Comparison of ENCODE assay signal across 8 mouse cellular contexts in the genomic region with DNA sequence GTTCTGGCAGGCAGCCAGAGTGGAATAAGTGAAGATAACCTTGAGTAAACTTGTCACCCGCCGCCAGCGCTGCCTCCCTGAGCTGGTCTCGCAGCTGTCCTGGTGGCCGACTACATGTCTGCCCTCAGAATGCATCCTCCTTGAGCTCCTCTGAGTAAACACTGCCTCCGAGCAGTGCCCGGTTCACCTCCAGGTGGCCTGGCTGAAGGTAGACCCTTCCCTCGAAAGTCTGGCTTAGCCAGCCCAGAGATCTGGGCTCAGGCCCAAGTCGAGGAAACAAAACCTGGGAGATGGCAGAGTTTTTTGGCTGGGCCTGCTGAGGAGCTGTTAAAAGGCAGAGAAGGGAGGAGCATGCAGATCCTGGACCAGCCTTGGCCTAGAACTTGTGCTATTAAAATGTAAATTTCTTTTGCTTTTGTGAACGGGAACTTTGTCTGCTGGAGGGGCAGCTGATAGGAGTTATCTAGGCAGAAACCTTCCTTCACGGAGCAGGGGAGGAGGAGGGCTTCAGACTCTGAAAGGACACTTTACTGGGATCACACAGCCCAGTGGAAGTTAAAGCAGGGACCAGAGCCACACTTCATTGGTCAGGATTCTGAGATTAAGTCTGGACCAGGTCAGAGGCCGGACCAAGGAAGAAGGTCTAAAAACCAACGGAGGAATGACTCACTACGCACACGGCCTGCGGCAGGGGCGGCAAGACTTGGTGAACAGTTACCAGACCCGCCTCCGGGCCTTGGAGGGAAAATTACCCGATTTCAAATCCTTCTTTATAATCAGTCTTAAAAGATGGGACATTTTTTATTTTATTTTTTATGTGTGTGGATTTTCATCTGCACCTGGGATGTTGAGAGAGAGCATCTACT. TPM values are rescaled to one million over a fixed set of nuclear protein-coding genes. Genes with fewer than 3 reads are reported as not detected.
DNase-seq lines count a peak whose midpoint lies in the region; ATAC-seq lines count a peak whose summit lies in the region.

No protein-coding gene starts in this region.

- no peaks in the 10 kb centered on the region for H3K27me3 ChIP-seq in embryonic facial prominence, embryonic 12.5 days
- no peaks in the 10 kb centered on the region for H3K27me3 ChIP-seq in heart, embryonic 14.5 days (ENCODE audit: control insufficient read depth, insufficient read depth, low read length)
- no peaks in the 10 kb centered on the region for H3K27me3 ChIP-seq in midbrain, embryonic 11.5 days (ENCODE audit: control insufficient read depth, insufficient read depth, low read length)

- 2% methylated on average over 20 of the region's 20 CpGs for WGBS in embryonic facial prominence, embryonic 12.5 days
- WGBS in heart, embryonic 14.5 days = 6% methylated on average over 20 of the region's 20 CpGs
- 2% methylated on average over 20 of the region's 20 CpGs for WGBS in midbrain, embryonic 11.5 days

- peak overlapping the region; percentile 82 for H3K4me2 ChIP-seq in embryonic facial prominence, embryonic 12.5 days (replicated peaks)
- H3K4me2 ChIP-seq in heart, embryonic 14.5 days (ENCODE audit: low read length) = peak overlapping the region; percentile 84
- H3K4me2 ChIP-seq in midbrain, embryonic 11.5 days = peak overlapping the region; percentile 64

- peak; percentile 86 to 92 for DNase-seq in cerebellum, postnatal 10 days
- DNase-seq in cerebellum, adult 8-10 months = no peak
- DNase-seq in MN1 (ENCODE audit: low spot score) = peak; percentile 61
- DNase-seq in kidney, postnatal 36 days = peak; percentile 36 to 64
- DNase-seq in midbrain, embryonic 11.5 days (ENCODE audit: low spot score, missing footprints) = no peak
- peak; percentile 35 to 45 for DNase-seq in spleen, postnatal 36 days (ENCODE audit: low spot score in 2 of 2)

- H3K27ac ChIP-seq in embryonic facial prominence, embryonic 12.5 days = peak overlapping the region; percentile 97
- peak overlapping the region; percentile 80 to 95 for H3K27ac ChIP-seq in heart, embryonic 14.5 days (replicated peaks in 1 of 2; ENCODE audit: control insufficient read depth in 1 of 2, insufficient read depth in 1 of 2, low read depth in 2 of 2, low read length in 2 of 2)
- H3K27ac ChIP-seq in midbrain, embryonic 11.5 days (ENCODE audit: low read depth, low read length) = peak overlapping the region; percentile 21; the same call in 1 of the 2 replicates

- no peaks in the 10 kb centered on the region for H3K9me3 ChIP-seq in embryonic facial prominence, embryonic 12.5 days
- H3K9me3 ChIP-seq in heart, embryonic 14.5 days (ENCODE audit: control insufficient read depth, low read length) = no peaks in the 10 kb centered on the region
- no peaks in the 10 kb centered on the region for H3K9me3 ChIP-seq in midbrain, embryonic 11.5 days (ENCODE audit: control insufficient read depth, low read length)

- peaks cover 45% of the 10 kb centered on the region for H3K4me1 ChIP-seq in embryonic facial prominence, embryonic 12.5 days
- peaks cover 33 to 50% of the 10 kb centered on the region in 2 experiments for H3K4me1 ChIP-seq in heart, embryonic 14.5 days (ENCODE audit: control insufficient read depth in 2 of 2, insufficient read depth in 2 of 2, low read length in 2 of 2)
- peaks cover 35% of the 10 kb centered on the region for H3K4me1 ChIP-seq in midbrain, embryonic 11.5 days (ENCODE audit: control insufficient read depth, insufficient read depth, low read length)

- H3K9ac ChIP-seq in embryonic facial prominence, embryonic 12.5 days = peak overlapping the region; percentile 88
- peak overlapping the region; percentile 95 for H3K9ac ChIP-seq in heart, embryonic 14.5 days (ENCODE audit: low read length)
- H3K9ac ChIP-seq in midbrain, embryonic 11.5 days (ENCODE audit: low read length) = peak overlapping the region; percentile 95

- peak overlapping the region; percentile 93 for H3K4me3 ChIP-seq in embryonic facial prominence, embryonic 12.5 days
- H3K4me3 ChIP-seq in heart, embryonic 14.5 days (ENCODE audit: control insufficient read depth in 1 of 2, insufficient read depth in 1 of 2, low read depth in 1 of 2, low read length in 2 of 2) = peak overlapping the region; percentile 69 to 91
- peak overlapping the region; percentile 86 for H3K4me3 ChIP-seq in midbrain, embryonic 11.5 days (ENCODE audit: low read depth, low read length)

- no peak for ATAC-seq in embryonic facial prominence, embryonic 12.5 days (ENCODE audit: insufficient number of reproducible peaks, insufficient read depth, low FRiP score, low TSS enrichment)
- ATAC-seq in heart, embryonic 14.5 days (ENCODE audit: insufficient number of reproducible peaks, insufficient read depth, low FRiP score, low read depth) = 0 out of 2 replicates have a peak, but pooled peaks have one; percentile 2
- ATAC-seq in midbrain, embryonic 11.5 days (ENCODE audit: low FRiP score) = no peak

- H3K36me3 ChIP-seq in embryonic facial prominence, embryonic 12.5 days = peaks cover 24% of the 10 kb centered on the region
- H3K36me3 ChIP-seq in heart, embryonic 14.5 days (ENCODE audit: control insufficient read depth, insufficient read depth, low read length) = peaks cover 29% of the 10 kb centered on the region
- peaks cover 2% of the 10 kb centered on the region; the same call in 1 of the 2 replicates for H3K36me3 ChIP-seq in midbrain, embryonic 11.5 days (ENCODE audit: control insufficient read depth, insufficient read depth, low read length)

RNA-seq across cellular contexts. Expression of a gene that starts 2.3 kb away (rescaled TPM):
- 89.5 and 95.1 TPM in 2 replicates for polyA plus RNA-seq in embryonic facial prominence, embryonic 12.5 days (2016; fragmentation: Nextera tagmentation; extraction: Ambion mirVana)
- polyA plus RNA-seq in heart, embryonic 14.5 days (2014; fragmentation: Nextera tagmentation; extraction: Ambion mirVana) = 34.0 and 36.2 TPM in 2 replicates
- 81.2 and 88.6 TPM in 2 replicates for polyA plus RNA-seq in midbrain, embryonic 11.5 days (2014; fragmentation: Nextera tagmentation; extraction: Ambion mirVana)

RNA-seq across cellular contexts. Expression of a gene that starts 15.7 kb away (rescaled TPM):
- 9.6 and 9.8 TPM in 2 replicates for polyA plus RNA-seq in embryonic facial prominence, embryonic 12.5 days (2016; fragmentation: Nextera tagmentation; extraction: Ambion mirVana)
- 3.9 and 6.2 TPM in 2 replicates for polyA plus RNA-seq in heart, embryonic 14.5 days (2014; fragmentation: Nextera tagmentation; extraction: Ambion mirVana)
- polyA plus RNA-seq in midbrain, embryonic 11.5 days (2014; fragmentation: Nextera tagmentation; extraction: Ambion mirVana) = 4.7 TPM in 2 replicates

RNA-seq across cellular contexts. Expression of a gene that starts 20.9 kb away (rescaled TPM):
- polyA plus RNA-seq in embryonic facial prominence, embryonic 12.5 days (2016; fragmentation: Nextera tagmentation; extraction: Ambion mirVana) = 188 and 190 TPM in 2 replicates
- 189 and 194 TPM in 2 replicates for polyA plus RNA-seq in heart, embryonic 14.5 days (2014; fragmentation: Nextera tagmentation; extraction: Ambion mirVana)
- polyA plus RNA-seq in midbrain, embryonic 11.5 days (2014; fragmentation: Nextera tagmentation; extraction: Ambion mirVana) = 196 and 205 TPM in 2 replicates

RNA-seq across cellular contexts. Expression of a gene that starts 44.9 kb away (rescaled TPM):
- 0.31 TPM in 2 replicates for polyA plus RNA-seq in embryonic facial prominence, embryonic 12.5 days (2016; fragmentation: Nextera tagmentation; extraction: Ambion mirVana)
- 0.19 and 0.26 TPM in 2 replicates for polyA plus RNA-seq in heart, embryonic 14.5 days (2014; fragmentation: Nextera tagmentation; extraction: Ambion mirVana)
- 0.36 and 0.56 TPM in 2 replicates for polyA plus RNA-seq in midbrain, embryonic 11.5 days (2014; fragmentation: Nextera tagmentation; extraction: Ambion mirVana)

Comparison
In these comparisons a context has a peak if more than half of its experiments do, and no peak if none do; other contexts are left out.
1. DNase-seq: peak in cerebellum, postnatal 10 days (2 of 2), MN1 (single experiment), kidney, postnatal 36 days (2 of 2) and spleen, postnatal 36 days (2 of 2); none in cerebellum, adult 8-10 months (single experiment) and midbrain, embryonic 11.5 days (single experiment).
2. H3K27ac ChIP-seq: peak in every context shown above with its lines; median percentile 97 in embryonic facial prominence, embryonic 12.5 days; 88 in heart, embryonic 14.5 days; 21 in midbrain, embryonic 11.5 days.
3. Peak in every context shown above with its lines, with median percentiles within 50 percentile points of each other: H3K4me2 ChIP-seq, H3K4me3 ChIP-seq and H3K9ac ChIP-seq.